Mouse (Mus musculus) c-Kit-positive CD71-positive TER-119-negative erythroid progenitor cells, embryonic 14.5 days (primary cell): ENCODE results near the gene Larp7.

Source experiments
- DNase-seq: peaks from one replicate; pipeline ENCODE4 v3.0.0-alpha.2; 2013; ENCODE audit warnings: low read depth

Larp7 gene

GRCm38 (mm10) chr3:127552973-127553719 lies at the start of gene Larp7, which contains the start of gene Zgrf1:
Larp7 (minus strand) TSS chr3:127553349.
Zgrf1 (plus strand) TSS chr3:127553489.
- DNase-seq, result peak; percentile 96

GRCm38 (mm10) chr3:127597136-127597535 lies 44.0 kb upstream of the Larp7 start:
- no peak for DNase-seq

GRCm38 (mm10) chr3:127572557-127572956 lies 19.4 kb upstream of the Larp7 start:
- DNase-seq, result peak; percentile 58

GRCm38 (mm10) chr3:127565129-127565528 lies 12.0 kb upstream of the Larp7 start:
- no peak for DNase-seq

GRCm38 (mm10) chr3:127562974-127563373 lies 9.8 kb upstream of the Larp7 start:
- no peak for DNase-seq

- no peak for DNase-seq
Observed at GRCm38 (mm10) chr3:127558201-127558600, 5.1 kb upstream of the Larp7 start.

GRCm38 (mm10) chr3:127554723-127555122 lies 1.6 kb upstream of the Larp7 start:
- DNase-seq, result no peak

- no peak for DNase-seq
Observed at GRCm38 (mm10) chr3:127553720-127554043, 533 bp upstream of the Larp7 start.

- no peak for DNase-seq
Observed at GRCm38 (mm10) chr3:127552434-127552972, 646 bp downstream of the Larp7 start.

GRCm38 (mm10) chr3:127547882-127548281 lies 5.3 kb downstream of the Larp7 start:
- DNase-seq, result no peak

- no peak for DNase-seq
Observed at GRCm38 (mm10) chr3:127544610-127545121, 8.5 kb downstream of the Larp7 start.

GRCm38 (mm10) chr3:127543976-127544375 lies 9.2 kb downstream of the Larp7 start:
- no peak for DNase-seq

- no peak for DNase-seq
Observed at GRCm38 (mm10) chr3:127539193-127539592, 14.0 kb downstream of the Larp7 start.

GRCm38 (mm10) chr3:127530293-127530692 lies 22.9 kb downstream of the Larp7 start:
- DNase-seq, result no peak

GRCm38 (mm10) chr3:127529824-127530223 lies 23.3 kb downstream of the Larp7 start:
- DNase-seq, result no peak

GRCm38 (mm10) chr3:127529210-127529609 lies 23.9 kb downstream of the Larp7 start:
- no peak for DNase-seq

GRCm38 (mm10) chr3:127527465-127528034 lies 25.6 kb downstream of the Larp7 start:
- DNase-seq, result no peak

- DNase-seq, result no peak
Observed at GRCm38 (mm10) chr3:127525188-127525819, 27.8 kb downstream of the Larp7 start.

GRCm38 (mm10) chr3:127521156-127521555 lies 32.0 kb downstream of the Larp7 start:
- no peak for DNase-seq

GRCm38 (mm10) chr3:127520300-127520699 lies 32.8 kb downstream of the Larp7 start:
- no peak for DNase-seq

- no peak for DNase-seq
Observed at GRCm38 (mm10) chr3:127515251-127515650, 37.9 kb downstream of the Larp7 start.

GRCm38 (mm10) chr3:127513699-127514098 lies 39.5 kb downstream of the Larp7 start:
- DNase-seq, result no peak
